Mouse (Mus musculus) ES-Bruce4 (cell line): Measurements from ENCODE around the gene Actl7b.
A peak's percentile ranks its signal among the peaks of the same experiment; 100 is the strongest.

Experiments used
- CTCF ChIP-seq: IDR thresholded peaks from one replicate; pipeline ENCODE4 v1.8.1; 2011; ENCODE audit warnings: low read depth, low read length
- EP300 ChIP-seq: IDR thresholded peaks from 2 replicates; pipeline ENCODE4 v1.6.1; 2011; ENCODE audit warnings: low read depth, low read length; ENCODE audit not compliant: insufficient read depth
- POLR2A ChIP-seq: IDR thresholded peaks from one replicate; pipeline ENCODE4 v1.8.1; 2011; ENCODE audit warnings: low read length; ENCODE audit not compliant: insufficient read depth

DNA sequence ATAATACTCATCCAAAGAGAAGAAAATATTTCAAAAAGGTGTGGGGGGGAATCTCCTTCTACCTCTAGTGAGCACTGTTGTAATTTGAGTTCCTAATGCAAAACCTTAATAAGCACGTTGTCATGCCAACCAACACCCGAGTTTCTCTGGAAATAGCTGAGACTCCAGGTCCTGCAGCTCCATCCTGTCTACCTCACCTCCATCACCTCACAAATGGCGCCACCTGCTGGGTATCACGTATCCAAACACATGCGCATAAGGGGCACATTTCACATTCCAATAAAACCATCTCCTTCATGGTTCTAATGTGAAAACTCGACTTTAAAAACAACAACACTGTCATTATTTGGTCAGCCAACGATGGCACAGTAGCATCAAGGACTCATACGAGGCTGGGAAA lies 15.4 kb downstream of the Actl7b start:
- TF ChIP-seq POLR2A = no peak
- no peak for TF ChIP-seq EP300
- TF ChIP-seq CTCF = peak; percentile 77
